Mouse (Mus musculus) spleen, adult 2 months (tissue): ENCODE measurements around the gene Fcer1g.

Experiments
- CTCF ChIP-seq: fragments of 200-500 bp; IDR thresholded peaks from 2 replicates; pipeline ENCODE4 v1.5.1; 2011; ENCODE audit warnings: mild to moderate bottlenecking, inconsistent platforms; ENCODE audit not compliant: insufficient read depth, insufficient read length, insufficient replicate concordance; ENCODE audit errors: extremely low read depth
- POLR2A ChIP-seq: fragments of 200-500 bp; IDR thresholded peaks from 2 replicates; pipeline ENCODE4 v1.6.1; 2011; ENCODE audit warnings: low read depth, low read length, inconsistent platforms

DNA sequence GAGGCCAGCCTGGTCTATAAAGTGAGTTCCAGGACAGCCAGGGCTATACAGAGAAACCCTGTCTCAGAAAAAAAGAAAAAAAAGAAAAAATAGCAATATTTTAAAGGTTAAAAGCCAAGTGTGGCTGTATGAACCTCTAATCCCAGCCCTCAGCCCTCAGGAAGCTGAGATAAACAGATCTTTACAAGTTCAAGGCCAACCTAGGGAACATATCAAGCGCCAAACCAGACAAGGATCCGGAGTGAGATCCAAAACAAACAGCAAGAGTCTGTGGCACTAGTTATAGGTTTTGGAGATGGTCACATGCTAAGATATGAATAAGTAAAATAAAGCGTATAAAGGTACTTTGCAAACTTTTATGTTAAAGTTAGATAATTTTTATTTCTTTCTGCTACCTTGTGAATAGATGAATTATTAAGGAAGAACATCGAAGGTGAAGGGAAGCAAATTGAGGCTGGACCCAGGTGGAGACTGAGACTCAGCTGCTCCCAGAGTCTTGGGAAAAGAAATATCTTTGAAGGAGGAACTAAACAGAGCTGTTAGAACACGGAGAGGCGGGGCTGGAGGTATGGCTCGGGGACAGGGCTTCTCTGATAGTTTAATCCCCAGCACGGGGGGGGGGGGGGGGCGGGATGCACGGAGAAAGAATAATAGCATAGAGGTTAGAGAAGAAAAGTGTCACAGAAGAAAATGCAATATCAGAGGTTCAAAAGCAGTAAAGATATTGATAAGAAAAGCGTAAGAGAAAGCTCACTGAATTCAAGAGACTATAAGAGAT is 30.5 kb downstream of the Fcer1g start:
- TF ChIP-seq CTCF, result no peak
- TF ChIP-seq POLR2A, result no peak
